Mouse (Mus musculus) kidney, embryonic 14.5 days (tissue): ENCODE measurements around the gene Svs3b. TPM values are rescaled to one million over a fixed set of nuclear protein-coding genes. Genes with fewer than 3 reads are reported as not detected.
"Not testable (repeated sequence)": the region's sequence is repeated elsewhere in the genome, so short reads cannot be mapped to it uniquely, and the experiment has no call there.

Experiments used
- ATAC-seq: fragments of 200-750 bp; cut with Nextera tagmentation; 2 replicates; pipeline ENCODE4 v1.8.0; 2017; ENCODE audit warnings: moderate number of reproducible peaks, mild to moderate bottlenecking, moderate TSS enrichment, moderate library complexity; ENCODE audit not compliant: low FRiP score, low TSS enrichment
- H3K27ac ChIP-seq: fragments of 300-500 bp; sonication (generic); 2 replicates; pipeline ENCODE4 v1.5.1; 2014; ENCODE audit warnings: low read depth, mild to moderate bottlenecking, low read length, moderate library complexity, mixed read lengths
- H3K27me3 ChIP-seq: fragments of 300-500 bp; sonication (generic); 2 replicates; pipeline ENCODE4 v1.6.1; 2014; ENCODE audit warnings: mild to moderate bottlenecking, low read length; ENCODE audit not compliant: control insufficient read depth, insufficient read depth
- H3K36me3 ChIP-seq: fragments of 300-500 bp; sonication (generic); 2 replicates; pipeline ENCODE4 v1.6.1; 2014; ENCODE audit warnings: low read length, mixed read lengths; ENCODE audit not compliant: control insufficient read depth, insufficient read depth
- H3K4me1 ChIP-seq: fragments of 300-500 bp; sonication (generic); 2 replicates; pipeline ENCODE4 v1.6.1; 2014; ENCODE audit warnings: low read length, mixed read lengths; ENCODE audit not compliant: control insufficient read depth, insufficient read depth
- H3K4me2 ChIP-seq: fragments of 300-500 bp; sonication (generic); replicated peaks from 2 replicates; pipeline ENCODE4 v1.6.1; 2014; ENCODE audit warnings: low read depth, mild to moderate bottlenecking, low read length
- H3K4me3 ChIP-seq: fragments of 300-500 bp; sonication (generic); 2 replicates; pipeline ENCODE4 v1.5.1; 2014; ENCODE audit warnings: mild to moderate bottlenecking, low read length
- H3K9ac ChIP-seq: fragments of 300-500 bp; sonication (generic); 2 replicates; pipeline ENCODE4 v1.6.1; 2014; ENCODE audit warnings: low read depth, mild to moderate bottlenecking, low read length, moderate library complexity
- H3K9me3 ChIP-seq: fragments of 300-500 bp; sonication (generic); 2 replicates; pipeline ENCODE4 v1.6.1; 2016; ENCODE audit warnings: low read length; ENCODE audit not compliant: control insufficient read depth
- WGBS: fragments of 180-500 bp; shearing (Covaris S2); extraction: QIAGEN DNeasy Blood & Tissue Kit; methylation state at CpG from one replicate; pipeline ENCODE4 v1.1.7; 2014; 5-methylcytosine and 5-hydroxymethylcytosine counted together
- polyA plus RNA-seq: library from polyadenylated mRNA; unstranded; fragments of >200 nt; fragmentation: Nextera tagmentation; extraction: Ambion mirVana; gene quantifications from 2 replicates; pipeline ENCODE4 v1.2.1, GENCODE M21; 2014

Svs3b gene
- polyA plus RNA-seq, 1 experiment from 2014 or later = not detected

DNA sequence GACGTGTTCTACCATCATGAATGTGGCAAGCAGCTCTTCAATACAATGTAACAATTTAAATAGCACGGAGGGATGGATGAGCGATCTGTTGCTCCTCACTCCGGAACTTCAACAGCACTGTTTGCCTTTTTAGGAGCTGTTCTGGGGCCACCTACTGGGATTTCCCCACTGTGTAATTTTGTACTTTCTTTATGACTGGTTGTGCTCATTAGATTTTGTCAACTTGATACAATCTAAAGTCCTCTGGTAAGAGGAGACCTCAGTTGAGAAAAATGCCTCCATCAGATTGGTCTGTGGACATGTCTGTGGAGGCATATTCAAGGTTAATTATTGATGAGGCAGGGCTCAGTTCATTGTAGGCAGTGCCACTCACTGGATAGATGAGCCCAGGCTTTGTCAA lies 45.5 kb downstream of the Svs3b start:
- Histone ChIP-seq H3K9me3 (no peaks in the 10 kb centered on the region), H3K36me3 (no peaks in the 10 kb centered on the region), H3K4me2 (no peak overlapping the region), H3K4me1 (no peaks in the 10 kb centered on the region), H3K27ac (no peak overlapping the region), H3K4me3 (no peak overlapping the region), H3K27me3 (no peaks in the 10 kb centered on the region), H3K9ac (no peak overlapping the region)
- WGBS = 93% methylated on average over 4 of the region's 4 CpGs
- ATAC-seq = no peak

DNA sequence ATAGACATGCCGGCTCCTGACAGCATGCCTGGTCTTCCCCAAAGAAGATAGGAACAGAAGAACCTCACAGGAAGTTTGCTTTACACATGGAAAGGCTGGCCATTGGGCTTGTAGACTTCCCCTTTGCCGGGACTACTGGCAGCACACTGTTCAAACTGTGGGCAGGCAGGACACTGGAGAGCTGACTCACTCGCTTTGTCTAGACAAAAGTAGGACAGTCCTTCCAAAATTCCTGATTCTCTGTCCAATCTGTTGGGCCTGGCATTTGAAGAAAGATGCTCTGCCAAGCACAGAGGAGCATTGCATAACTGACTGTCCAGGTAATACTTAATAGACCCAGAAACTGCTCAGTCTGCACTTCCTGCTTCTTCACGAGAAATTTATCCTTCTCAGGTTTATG lies 49.8 kb downstream of the Svs3b start:
- no peaks in the 10 kb centered on the region for H3K27me3 ChIP-seq
- no peaks in the 10 kb centered on the region for H3K36me3 ChIP-seq
- no peak for ATAC-seq
- H3K9ac ChIP-seq = no peak overlapping the region
- H3K27ac ChIP-seq = no peak overlapping the region
- no peak overlapping the region for H3K4me3 ChIP-seq
- H3K9me3 ChIP-seq = no peaks in the 10 kb centered on the region
- 80% methylated on average over 4 of the region's 4 CpGs for WGBS
- no peak overlapping the region for H3K4me2 ChIP-seq
- no peaks in the 10 kb centered on the region for H3K4me1 ChIP-seq

DNA sequence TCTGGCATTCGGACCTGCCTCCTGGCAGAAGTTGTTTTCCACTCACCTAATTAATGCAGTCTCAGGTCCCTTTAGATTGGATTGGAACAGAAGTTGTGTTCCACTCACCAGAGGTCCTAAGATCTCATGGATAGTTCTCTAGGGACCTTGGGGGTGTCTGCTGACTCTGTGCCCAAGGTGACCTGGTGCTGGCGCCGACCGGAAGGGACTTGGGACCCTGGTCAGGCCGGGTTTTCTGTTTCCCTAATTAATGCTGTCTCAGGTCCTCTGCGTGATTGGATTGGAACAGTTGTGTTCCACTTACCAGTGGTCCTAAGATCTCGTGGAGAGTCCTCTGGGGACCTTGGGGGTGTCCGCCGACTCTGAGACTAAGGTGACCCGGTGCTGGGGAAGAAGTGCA lies 50.4 kb downstream of the Svs3b start:
- H3K9me3 ChIP-seq, H3K9ac ChIP-seq, H3K36me3 ChIP-seq, H3K4me2 ChIP-seq, H3K27ac ChIP-seq, H3K27me3 ChIP-seq, H3K4me3 ChIP-seq, ATAC-seq, H3K4me1 ChIP-seq: not testable (repeated sequence)
- 94% methylated on average over 10 of the region's 10 CpGs for WGBS

Other genes starting within 250 kb of the Svs3b start
- gene Pabpc1l, start 231.2 kb downstream of the Svs3b start, polyA plus RNA-seq = 2.7 and 3.4 TPM in 2 replicates
- 24.1 and 36.5 TPM in 2 replicates for gene Stk4, start 186.3 kb downstream of the Svs3b start, polyA plus RNA-seq
- gene Tomm34, start 185.5 kb downstream of the Svs3b start, polyA plus RNA-seq = 63.4 and 70.5 TPM in 2 replicates
- gene Kcns1, start 85.5 kb downstream of the Svs3b start, polyA plus RNA-seq = 0.16 TPM in 1 of 2 replicates, not detected in the other
- gene Wfdc5, start 73.9 kb downstream of the Svs3b start, polyA plus RNA-seq = not detected in 2 replicates
- gene Wfdc12, start 66.0 kb downstream of the Svs3b start, polyA plus RNA-seq = not detected in 2 replicates
- gene Wfdc15a, start 56.5 kb downstream of the Svs3b start, polyA plus RNA-seq = not detected in 2 replicates
- gene Wfdc15b, start 35.0 kb downstream of the Svs3b start, polyA plus RNA-seq = 76.1 and 106 TPM in 2 replicates
- gene Svs2, start 18.2 kb downstream of the Svs3b start, polyA plus RNA-seq = not detected in 2 replicates
- not detected in 2 replicates for gene Svs4, start 21.8 kb upstream of the Svs3b start, polyA plus RNA-seq
- not detected in 2 replicates for gene Svs3a, start 32.6 kb upstream of the Svs3b start, polyA plus RNA-seq
- not detected in 2 replicates for gene Svs6, start 60.1 kb upstream of the Svs3b start, polyA plus RNA-seq
- not detected in 2 replicates for gene Svs5, start 76.1 kb upstream of the Svs3b start, polyA plus RNA-seq
- gene Slpi, start 132.5 kb upstream of the Svs3b start, polyA plus RNA-seq = 0.44 TPM in 1 of 2 replicates, not detected in the other
- not detected in 2 replicates for gene Rbpjl, start 146.5 kb upstream of the Svs3b start, polyA plus RNA-seq
- 0.12 and 0.20 TPM in 2 replicates for gene Matn4, start 148.5 kb upstream of the Svs3b start, polyA plus RNA-seq
- 87.8 and 108 TPM in 2 replicates for gene Sdc4, start 187.2 kb upstream of the Svs3b start, polyA plus RNA-seq
- gene Sys1, start 200.3 kb upstream of the Svs3b start, polyA plus RNA-seq = 66.8 and 69.4 TPM in 2 replicates
- 7.1 and 8.4 TPM in 2 replicates for gene Gm20458, start 204.3 kb upstream of the Svs3b start, polyA plus RNA-seq
- gene Trp53tg5, start 217.1 kb upstream of the Svs3b start, polyA plus RNA-seq = not detected in 2 replicates
- gene Dbndd2, start 229.5 kb upstream of the Svs3b start, polyA plus RNA-seq = 12.4 and 14.7 TPM in 2 replicates
- 70.7 and 79.2 TPM in 2 replicates for gene Pigt, start 240.9 kb upstream of the Svs3b start, polyA plus RNA-seq